Mouse (Mus musculus) thymus, postnatal 4 days (tissue): ENCODE data around the gene Slc7a10.
"Not testable (repeated sequence)": the region's sequence is repeated elsewhere in the genome, so short reads cannot be mapped to it uniquely, and the experiment has no call there.

Experiments used
- DNase-seq: peaks from one replicate; pipeline ENCODE4 v3.0.0; 2021

The Slc7a10 gene

GRCm38 (mm10) chr7:35176412-35177381 is 9.5 kb upstream of the Slc7a10 start:
- peak; percentile 24 for DNase-seq

DNA sequence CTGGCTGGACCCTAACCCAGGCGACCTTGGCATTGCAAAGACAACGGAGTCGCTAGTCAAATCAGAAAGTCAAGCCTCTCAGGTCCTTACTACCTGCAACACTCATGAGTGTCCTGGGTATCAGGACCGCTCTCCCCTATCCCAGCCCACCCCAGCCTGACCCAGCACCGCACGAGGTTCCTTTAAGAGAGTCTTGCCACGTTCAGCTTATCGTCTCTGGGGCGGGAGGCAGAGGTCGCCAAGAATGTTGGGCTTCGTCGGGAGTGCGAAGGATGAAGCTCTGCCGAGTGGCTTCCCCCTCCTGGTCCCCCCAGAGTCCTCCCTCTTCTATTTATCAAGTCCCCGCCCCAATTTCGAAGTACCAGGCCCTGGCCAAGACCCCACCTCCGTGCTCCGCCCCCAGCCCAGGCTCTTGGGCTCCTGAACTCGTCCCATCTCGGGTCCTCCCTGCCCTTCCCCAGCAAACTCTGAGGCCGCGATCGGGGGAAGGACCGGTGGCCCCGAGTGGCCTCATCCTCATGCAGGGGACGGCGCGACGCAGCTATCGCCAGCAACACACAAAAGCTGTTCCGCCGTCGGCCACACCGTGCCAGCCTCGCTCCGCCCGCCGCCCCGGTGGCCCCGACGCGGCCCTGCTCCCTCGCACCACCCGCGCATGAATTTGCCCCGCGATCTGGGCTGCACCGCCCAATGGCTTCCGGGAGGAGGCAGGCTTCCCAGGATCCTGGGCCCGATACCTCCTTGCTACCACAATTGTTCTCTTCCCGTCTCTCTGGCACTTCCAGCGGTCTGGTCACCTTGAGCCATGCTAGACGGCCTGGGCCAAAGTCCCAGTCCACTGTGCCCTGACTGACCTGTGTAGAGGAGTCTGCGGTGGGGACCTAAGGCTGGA is 1.1 kb upstream of the Slc7a10 start:
- peak; percentile 45 for DNase-seq

DNA sequence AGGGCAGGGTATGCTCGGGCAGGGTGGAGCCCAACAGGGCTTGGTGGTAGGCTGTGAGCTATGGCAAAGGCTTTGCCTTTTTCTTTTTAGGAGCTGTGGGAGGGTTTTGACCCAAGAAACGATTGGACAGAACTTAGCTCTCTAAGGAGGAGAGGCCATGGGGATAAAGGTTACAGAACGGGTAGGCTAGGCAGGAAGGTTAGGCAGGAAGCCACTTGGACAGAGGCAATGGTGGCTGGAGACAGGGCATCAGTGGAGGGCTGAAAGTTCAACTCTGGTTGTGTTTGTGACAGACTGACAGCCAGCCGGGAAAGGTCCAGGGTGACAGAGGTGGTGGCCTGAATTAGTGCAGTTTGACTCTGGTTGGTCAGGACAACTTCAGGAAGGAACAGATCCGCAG is 3.5 kb downstream of the Slc7a10 start:
- DNase-seq = no peak

DNA sequence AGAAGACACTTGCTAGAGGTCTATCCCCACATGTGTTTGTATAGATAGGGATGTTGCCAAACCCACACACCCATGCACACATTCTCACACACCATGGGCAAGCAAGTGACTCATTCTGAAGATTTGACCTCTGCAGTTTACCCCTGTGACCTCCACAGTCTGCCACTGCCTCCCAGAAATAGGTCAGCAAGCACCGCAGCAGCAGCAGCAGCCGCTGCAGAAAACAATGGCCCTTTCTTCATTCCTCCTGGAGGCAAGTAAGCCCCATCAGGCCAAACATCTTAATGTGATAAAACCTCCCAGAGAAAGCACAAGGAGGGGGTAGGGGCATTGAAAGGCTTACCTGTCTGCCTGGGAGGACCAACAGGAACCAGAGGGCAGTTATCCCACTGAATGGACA is 5.1 kb downstream of the Slc7a10 start:
- DNase-seq = no peak

DNA sequence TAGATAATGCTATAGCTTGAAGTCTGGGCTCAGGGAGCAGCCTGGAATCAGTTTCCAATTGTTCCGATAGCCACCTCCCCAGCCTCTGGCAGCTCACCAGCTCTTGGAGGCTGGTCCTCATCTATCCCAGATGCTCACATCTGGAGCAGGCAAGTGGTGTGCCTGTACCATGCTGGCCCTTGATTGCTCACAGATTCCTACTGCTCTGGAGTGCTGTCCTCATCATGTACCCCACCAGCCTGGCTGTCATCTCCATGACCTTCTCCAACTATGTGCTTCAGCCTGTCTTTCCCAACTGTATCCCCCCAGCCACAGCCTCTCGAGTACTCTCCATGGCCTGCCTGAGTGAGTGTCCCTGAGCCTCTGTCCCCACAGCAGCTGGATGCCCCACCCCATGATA is 10.8 kb downstream of the Slc7a10 start:
- DNase-seq = no peak

DNA sequence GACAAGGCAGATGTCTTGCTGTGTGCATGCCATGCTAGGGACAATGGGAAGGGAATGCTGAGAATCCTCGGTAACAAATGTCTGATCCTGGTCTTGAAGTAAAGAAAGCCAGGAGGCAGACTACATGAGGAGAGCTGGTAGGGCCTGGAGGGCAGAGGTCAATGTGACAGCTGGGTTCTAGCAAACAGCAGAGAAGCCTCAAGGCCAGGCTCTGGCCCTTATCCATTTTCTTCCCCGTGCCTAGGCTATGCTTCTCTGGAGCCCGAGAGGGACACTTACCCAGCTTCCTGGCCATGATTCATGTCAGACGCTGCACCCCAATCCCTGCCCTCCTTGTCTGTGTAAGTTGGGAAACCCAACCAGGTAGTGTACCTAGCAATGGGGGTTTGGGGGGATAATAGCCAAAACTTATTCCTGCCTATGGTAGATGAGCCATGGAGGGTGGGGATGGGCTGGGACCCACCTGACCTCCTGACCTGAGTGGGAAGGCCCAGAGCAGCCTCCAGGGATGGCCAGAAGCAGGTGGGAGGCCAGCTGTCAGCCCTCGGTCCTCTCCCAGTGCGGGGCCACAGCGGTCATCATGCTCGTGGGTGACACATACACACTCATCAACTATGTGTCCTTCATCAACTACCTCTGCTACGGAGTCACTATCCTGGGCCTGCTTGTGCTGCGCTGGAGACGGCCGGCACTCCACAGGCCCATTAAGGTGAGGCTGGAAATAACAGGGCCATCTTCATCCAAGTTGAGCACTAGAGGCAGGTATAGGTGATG is 13.0 kb downstream of the Slc7a10 start:
- no peak for DNase-seq

GRCm38 (mm10) chr7:35199755-35200154 is 13.6 kb downstream of the Slc7a10 start:
- no peak for DNase-seq

GRCm38 (mm10) chr7:35211791-35212190 is 25.6 kb downstream of the Slc7a10 start:
- no peak for DNase-seq

DNA sequence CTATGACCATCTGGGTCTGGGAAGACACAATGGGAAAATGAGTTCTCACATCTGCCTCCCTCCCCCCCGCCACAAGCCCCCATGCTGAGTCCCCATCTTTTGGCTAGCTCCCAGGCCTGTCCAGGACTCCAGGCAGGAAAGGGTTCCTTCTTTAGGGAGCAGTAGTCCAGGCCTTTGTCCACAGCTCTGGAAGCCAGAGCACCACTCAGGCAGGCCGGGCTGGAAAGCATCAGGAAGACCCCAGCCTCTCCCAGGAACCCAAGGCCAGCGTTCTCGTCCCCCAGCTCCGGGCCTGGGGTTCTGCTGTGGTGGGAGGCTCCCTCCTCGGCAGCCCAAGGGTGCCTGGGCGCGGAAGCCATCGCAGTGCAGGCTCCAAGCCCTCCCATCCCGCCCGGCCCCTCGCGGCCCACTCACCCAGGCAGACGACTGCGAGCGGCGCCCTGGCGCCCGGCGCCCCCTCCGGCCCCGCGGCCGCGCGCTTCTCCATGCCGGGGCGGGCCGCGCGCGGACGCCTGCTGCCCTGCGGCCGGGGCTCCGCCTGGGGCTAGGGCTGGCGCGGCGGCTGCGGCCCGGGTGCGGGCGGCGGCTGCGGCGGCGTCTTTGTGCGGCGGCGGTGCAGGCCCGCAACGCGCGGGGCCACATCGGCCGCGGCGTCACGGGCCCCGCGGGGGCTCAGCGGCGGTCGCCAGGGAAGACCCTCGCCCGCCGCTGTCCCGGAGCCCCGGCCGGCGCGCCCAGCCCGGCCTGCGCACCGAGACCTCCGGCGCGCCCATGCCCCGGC is 28.4 kb downstream of the Slc7a10 start:
- no peak for DNase-seq

DNA sequence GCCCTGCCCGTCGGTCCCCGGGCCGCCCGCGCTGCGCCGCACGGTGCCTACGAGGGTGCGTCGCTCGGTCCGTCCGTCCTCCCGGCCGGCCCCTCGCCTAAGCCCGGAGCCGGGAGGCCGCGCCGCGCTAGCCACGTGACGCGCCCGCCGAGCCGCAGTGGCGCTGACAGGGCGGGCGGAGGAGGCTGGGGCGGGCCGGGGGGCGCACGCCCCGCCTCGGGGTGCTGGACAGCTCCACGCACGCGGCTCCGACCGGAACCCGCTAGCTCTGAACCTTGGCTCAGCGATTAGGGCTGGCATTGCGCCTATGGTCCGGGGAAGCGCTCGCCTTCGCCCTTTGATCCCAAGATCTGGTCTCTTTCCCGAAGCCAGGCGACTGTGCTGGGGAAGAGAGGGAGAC is 29.0 kb downstream of the Slc7a10 start, which contains the start of gene Lrp3:
Gene Lrp3 (minus strand): TSS at position 274 of the 400 bp plus-strand sequence.
- peak; percentile 18 for DNase-seq

DNA sequence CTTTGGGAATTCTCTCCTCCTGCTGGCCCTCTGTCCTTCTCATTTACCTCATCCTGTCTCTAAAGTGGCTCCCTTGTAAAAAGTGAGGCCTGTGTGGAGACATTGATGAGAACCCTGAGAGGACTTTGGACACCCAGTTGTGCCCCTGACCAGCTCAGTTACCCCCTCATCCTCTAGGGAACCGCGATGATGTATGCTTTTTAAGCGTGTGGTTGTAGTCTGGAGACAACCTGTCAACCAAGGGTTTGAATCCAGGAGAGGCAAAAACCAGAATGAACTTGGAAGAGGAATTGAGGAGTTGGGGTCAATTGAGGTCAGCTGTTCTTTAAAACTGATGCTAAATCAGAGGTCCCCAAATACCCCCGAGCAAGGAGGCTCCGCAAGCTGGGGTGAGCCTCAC is 29.5 kb downstream of the Slc7a10 start:
- DNase-seq = no peak

- DNase-seq = no peak
These were observed 34.6 kb downstream of the Slc7a10 start for GRCm38 (mm10) chr7:35220694-35221365.

DNA sequence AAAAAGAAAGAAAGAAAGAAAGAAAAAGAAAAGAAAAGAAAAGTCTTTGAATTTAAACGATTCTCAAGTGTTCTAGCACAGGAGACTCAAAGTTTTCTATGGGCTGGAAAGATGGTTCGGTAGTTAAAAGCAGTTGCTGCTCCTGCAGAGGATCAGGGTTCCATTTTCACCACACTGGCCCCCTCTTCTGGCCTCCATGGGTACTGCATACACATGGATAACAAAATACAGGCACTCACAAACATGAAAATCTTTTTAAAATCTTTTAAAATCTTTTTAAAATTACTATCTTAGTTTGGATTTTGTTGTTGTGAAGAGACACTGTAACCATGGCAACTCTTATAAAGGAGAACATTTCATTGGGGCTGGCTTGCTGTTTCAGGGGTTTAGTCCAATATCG is 44.1 kb downstream of the Slc7a10 start:
- peak; percentile 29 for DNase-seq

- no peak for DNase-seq
These were observed 46.7 kb downstream of the Slc7a10 start for GRCm38 (mm10) chr7:35232796-35233455.

DNA sequence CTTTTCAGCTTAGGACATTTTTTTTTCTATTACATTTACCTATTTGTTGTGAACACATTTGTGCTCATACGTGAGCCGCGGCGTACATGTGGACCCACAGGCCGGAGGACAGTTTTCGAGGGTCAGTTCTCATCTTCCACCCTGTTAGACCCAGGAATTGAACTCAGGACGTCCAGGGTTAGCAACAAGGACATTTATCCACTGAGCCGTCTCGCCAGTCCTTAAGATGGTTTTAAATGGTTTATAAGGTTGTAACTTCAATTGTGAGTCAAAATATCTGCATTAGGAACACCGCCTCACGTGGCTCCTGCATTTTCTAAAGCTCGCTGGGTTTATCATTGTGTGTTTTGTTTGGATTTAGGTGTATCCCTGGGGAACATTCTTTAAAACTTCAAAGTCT is 47.7 kb downstream of the Slc7a10 start:
- DNase-seq = peak; percentile 19

GRCm38 (mm10) chr7:35234361-35235245 is 48.4 kb downstream of the Slc7a10 start:
- DNase-seq = peak; percentile 96

DNA sequence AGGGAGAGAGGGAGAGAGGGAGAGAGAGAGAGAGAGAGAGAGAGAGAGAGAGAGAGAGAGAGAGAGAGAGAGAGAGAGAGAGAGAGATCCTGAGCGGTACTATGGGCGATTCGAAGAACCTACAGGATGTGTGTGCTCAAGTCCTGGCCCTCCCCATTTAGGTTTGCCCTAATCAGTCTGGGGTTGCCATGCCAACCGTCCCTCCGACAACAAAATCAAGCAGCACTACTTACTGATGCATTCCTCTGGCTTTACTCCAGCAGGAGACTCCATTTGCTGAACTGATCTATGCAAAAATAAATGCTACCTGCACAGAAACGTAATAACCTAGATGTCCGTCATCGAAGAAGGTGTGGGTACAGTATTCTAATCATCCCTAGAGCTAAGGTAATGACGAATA is 49.1 kb downstream of the Slc7a10 start:
- DNase-seq = peak; percentile 60

DNA sequence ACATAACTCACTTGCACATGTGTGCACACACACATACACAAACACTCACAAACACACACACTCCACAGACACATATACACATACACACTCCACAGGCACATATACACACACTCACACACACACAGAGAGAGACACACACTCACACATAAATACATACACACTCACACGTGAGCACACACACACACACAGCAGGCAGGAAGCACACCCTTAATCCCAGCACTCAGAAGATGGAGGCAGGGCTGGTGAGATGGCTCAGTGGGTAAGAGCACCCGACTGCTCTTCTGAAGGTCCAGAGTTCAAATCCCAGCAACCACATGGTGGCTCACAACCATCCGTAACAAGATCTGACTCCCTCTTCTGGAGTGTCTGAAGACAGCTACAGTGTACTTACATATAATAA is 51.8 kb downstream of the Slc7a10 start:
- DNase-seq = not testable (repeated sequence)
